Mouse (Mus musculus) lung, adult 2 months (tissue): ENCODE measurements around the gene Phldb1.

Experiments used
- CTCF ChIP-seq: fragments of 200-500 bp; IDR thresholded peaks from 2 replicates; pipeline ENCODE4 v1.5.1; 2011; ENCODE audit warnings: mild to moderate bottlenecking, low read length, control low read depth; ENCODE audit not compliant: insufficient read depth
- POLR2A ChIP-seq: fragments of 200-500 bp; IDR thresholded peaks from 2 replicates; pipeline ENCODE4 v1.6.1; 2011; ENCODE audit warnings: low read depth, mild to moderate bottlenecking, control low read depth, low read length, borderline replicate concordance; ENCODE audit errors: extremely low read depth

DNA sequence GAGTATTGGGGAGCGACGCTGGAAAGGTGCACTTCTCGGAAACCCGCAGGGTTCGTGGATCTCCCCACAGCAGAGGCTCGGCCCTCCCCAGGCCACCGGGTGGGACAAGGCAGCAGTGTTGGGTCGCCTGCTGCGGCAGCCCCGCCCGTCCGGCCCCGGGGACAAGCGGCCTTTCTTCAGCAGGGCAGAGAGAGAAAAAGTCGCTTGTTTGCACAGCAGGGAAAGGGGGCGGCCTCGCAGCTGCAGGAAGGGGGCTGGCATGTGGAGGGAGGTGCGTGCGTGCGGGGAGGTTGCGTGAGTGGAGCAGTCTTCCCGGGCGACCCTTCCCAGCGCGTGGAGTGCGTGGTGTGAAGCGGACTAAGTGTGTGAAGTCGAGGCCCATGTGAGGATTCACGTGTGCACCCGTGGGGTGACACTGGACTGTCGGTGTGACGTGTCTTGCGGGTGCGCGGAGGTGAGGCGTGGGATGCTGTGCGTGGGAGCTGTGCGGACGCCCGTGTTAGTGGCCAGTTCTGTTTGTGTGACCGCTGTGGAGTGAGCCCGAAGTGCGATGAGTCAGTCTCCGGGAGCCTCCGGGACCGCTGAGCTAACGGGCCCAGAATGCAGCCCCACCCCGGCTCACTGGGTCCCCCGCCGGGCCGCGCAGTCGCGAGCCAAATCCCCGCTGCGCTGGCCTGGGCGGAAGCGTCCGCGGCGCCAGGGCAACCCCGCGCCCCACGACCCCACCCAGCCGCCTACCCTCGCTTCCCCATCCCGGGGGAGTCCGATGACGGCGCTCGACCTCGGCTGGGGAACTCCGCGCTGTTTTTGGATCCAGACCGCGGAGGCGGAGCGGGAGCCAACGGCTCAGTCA lies 1.1 kb downstream of the Phldb1 start:
- TF ChIP-seq POLR2A (peak; percentile 33; the same call in 1 of the 2 replicates), CTCF (no peak)
